Mouse (Mus musculus) T-helper 2 cell (primary cell): ENCODE measurements around the gene Prdx1.
"Not testable (repeated sequence)": the region's sequence is repeated elsewhere in the genome, so short reads cannot be mapped to it uniquely, and the experiment has no call there.

Experiments used
- in situ Hi-C: fragments of 300-600 bp; cut with MboI, MseI; formaldehyde crosslinking; loops from one replicate; pipeline ENCODE4 v1.15.1; 2025; ENCODE audit warnings: high pct_unique_total_duplicates

Prdx1 gene

GRCm38 (mm10) chr4:116677808-116678207 is 7.5 kb upstream of the Prdx1 start:
- in situ Hi-C loops, result no loop called here

- in situ Hi-C loops, result no loop called here
Measured at GRCm38 (mm10) chr4:116679141-116679540, 6.2 kb upstream of the Prdx1 start.

- in situ Hi-C loops, result not testable (repeated sequence)
Measured at GRCm38 (mm10) chr4:116680521-116680920, 4.8 kb upstream of the Prdx1 start.

DNA sequence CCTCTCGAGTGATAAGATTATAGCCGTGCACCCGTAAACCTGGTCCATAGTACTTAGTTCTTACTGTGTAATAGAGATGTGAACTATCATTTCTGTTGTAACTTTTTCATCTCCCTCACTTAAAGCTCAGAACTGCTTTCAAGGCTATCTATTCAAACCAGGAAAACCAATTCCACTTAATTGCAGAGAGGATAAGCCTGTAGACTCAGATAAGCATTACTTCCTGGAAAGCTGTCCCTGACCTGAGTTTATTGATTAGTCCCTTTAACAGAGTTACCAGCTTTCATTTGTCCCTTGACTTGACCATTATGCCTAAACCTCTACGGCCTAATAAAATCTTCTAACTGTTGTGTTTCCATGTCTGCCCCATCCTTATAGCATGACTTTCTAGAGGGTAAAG is 1.4 kb upstream of the Prdx1 start:
- in situ Hi-C loops, result no loop called here

DNA sequence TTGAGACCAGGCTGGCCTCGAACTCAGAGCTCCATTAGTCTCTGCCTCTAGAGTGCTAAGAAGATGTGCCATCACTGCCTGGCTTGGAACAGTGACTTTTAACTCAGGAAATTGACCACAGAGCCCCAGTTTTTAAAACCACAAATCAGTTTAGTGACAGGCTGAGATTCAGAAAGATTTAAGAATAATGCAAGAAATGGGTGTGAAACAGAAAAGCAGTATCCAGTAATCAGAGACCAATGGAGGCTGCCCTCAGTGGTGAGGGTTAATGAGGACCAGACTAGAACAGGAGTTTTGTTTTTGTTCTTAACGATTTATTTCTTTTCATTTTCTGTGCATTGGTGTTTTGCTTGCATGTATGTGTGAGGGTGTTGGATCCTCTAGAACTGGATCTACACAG is 679 bp upstream of the Prdx1 start:
- in situ Hi-C loops, result no loop called here

GRCm38 (mm10) chr4:116687041-116687440 is 1.7 kb downstream of the Prdx1 start:
- in situ Hi-C loops, result no loop called here

GRCm38 (mm10) chr4:116689309-116689876 is 4.0 kb downstream of the Prdx1 start:
- in situ Hi-C loops, result no loop called here

GRCm38 (mm10) chr4:116692146-116692545 is 6.8 kb downstream of the Prdx1 start:
- in situ Hi-C loops, result no loop called here

- in situ Hi-C loops, result no loop called here
Measured at GRCm38 (mm10) chr4:116693785-116694184, 8.4 kb downstream of the Prdx1 start.

DNA sequence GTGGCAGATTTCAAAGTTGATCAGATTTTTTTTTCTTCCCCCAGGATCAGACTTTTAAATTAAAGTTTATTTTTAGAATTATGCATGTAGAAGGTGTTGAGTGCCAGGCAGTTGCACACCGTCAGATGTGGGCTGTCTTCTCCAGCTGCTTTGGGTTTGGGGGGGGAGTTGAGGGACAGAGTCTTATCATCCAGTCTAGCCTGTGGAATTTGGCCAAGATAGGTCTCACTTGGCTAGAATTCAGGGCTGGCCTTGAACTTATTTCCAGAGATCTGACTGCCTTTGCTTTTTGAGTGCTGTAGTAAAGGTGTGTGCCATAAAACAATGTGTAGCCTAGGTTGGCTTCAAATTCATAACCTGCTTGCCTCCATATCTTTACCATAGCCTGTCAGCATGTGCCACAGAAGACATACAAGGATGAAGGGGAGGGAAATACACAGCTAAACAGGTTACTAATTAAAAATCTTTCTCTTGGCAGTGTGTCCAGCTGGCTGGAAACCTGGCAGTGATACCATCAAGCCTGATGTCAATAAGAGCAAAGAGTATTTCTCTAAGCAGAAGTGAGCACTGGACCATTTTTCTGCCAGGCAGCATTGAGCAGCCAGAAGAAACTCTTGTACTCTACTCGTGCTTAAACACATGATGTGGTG is 13.5 kb downstream of the Prdx1 start:
- in situ Hi-C loops, result no loop called here

DNA sequence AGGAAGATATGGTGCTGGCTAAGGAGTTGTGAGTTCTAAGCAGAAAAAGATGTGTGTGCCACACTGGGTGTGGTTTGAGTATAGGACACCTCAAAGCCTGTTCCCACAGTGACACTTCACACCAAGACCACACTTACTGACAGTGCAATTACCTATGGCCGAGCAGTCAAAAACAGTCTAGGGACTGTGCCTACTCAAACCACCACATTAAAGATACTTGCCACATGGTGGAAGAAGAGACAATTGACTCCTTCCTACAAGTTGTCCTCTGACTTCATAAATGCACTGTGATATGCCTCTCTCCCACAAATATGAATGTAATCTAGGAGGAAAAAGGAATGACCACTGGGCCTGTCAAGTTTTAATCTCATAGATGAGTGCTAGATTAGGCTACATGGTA is 15.6 kb downstream of the Prdx1 start:
- in situ Hi-C loops, result no loop called here

DNA sequence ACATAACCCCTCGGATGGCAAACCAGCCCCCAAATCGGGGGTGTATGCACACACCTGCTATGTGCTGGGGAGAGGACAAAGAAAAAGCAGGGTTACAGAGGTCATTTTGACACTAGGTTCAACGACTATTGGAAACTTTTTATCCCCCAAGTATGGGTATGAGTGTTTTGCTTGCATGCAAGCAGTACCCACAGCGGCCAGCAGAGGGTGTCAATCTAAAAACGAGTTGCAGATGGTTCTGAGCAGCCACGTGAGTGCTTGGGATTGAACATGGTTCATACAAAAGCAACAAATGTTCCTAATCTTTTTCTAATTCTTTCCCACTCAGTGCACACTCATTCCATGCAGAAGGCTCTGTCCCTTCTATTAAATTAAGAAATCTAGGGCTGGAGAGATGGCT is 18.5 kb downstream of the Prdx1 start:
- in situ Hi-C loops, result no loop called here

DNA sequence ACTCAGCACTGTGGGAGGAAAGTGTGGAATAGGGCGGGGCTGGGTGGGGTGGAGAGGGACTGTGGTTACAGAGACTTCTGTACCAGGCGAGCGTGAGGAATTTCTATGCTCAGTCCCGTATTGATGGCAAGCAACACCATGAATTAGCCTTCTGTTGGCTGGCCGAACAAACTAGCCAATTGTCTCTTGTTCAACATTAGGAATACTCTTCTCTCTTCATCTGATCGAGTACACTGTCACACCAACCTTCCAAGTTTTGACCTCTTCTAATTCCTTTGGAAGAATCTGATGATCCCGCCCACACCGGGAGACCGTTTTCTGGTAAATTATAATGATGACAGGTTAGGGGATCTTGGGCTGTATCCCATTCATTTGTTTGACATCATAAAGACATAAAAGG is 22.3 kb downstream of the Prdx1 start:
- in situ Hi-C loops, result no loop called here

GRCm38 (mm10) chr4:116708201-116708764 is 22.9 kb downstream of the Prdx1 start, which contains the start of the genes Mmachc and Ccdc163:
Gene Mmachc, minus strand, starts transcription at chr4:116708406.
Gene Ccdc163, plus strand, starts transcription at chr4:116708509.
- in situ Hi-C loops, result no loop called here

- in situ Hi-C loops, result no loop called here
Measured at GRCm38 (mm10) chr4:116708791-116709390, 23.5 kb downstream of the Prdx1 start.

GRCm38 (mm10) chr4:116710154-116710553 is 24.8 kb downstream of the Prdx1 start:
- in situ Hi-C loops, result no loop called here

GRCm38 (mm10) chr4:116712536-116712935 is 27.2 kb downstream of the Prdx1 start:
- in situ Hi-C loops, result no loop called here

DNA sequence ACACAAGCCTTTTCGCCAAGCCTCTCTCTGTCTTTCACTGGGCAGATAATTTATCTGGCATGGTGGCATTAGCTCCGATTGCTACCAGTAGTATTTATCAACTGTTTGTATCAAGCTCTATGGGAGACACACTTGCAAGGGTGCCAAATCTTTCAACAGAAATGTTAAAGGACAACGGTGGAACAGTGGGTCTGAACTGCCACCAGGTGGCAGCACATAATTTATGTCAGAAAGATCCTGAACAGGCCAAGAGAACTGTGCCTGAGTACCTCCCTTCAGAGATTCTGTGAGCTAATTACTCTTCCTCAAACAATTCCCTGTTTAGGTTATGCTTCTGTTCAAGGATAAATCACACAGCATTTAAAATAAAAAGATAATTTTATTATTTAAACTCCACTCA is 34.1 kb downstream of the Prdx1 start:
- in situ Hi-C loops, result loop anchor here (5.0 kb wide), 1 partner anchor 68 kb away; no protein-coding TSS in a partner anchor

GRCm38 (mm10) chr4:116720343-116721097 is 35.2 kb downstream of the Prdx1 start, which contains the start of gene Tesk2:
Gene Tesk2, plus strand, starts transcription at chr4:116720948.
- in situ Hi-C loops, result no loop called here

GRCm38 (mm10) chr4:116721098-116721628 is 35.8 kb downstream of the Prdx1 start:
- in situ Hi-C loops, result no loop called here

DNA sequence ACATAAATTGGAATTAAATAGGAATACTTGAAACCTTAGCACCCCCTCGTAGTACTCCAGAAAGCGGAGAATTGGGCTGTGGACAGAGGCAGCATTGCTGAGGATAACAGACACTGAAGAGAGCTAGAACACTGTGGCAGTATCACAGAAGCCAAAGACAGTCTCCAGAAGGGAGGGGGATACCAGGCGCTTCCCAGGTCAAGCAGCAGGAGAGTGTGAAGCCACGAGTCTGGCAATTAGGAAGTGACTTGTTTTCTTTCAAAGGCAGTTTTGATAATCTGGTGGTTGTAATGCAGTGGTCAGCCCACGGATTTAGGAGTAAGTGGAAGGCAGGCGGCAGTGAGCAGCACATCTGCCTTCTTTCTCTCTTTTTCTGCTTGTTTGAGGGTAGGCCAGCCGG is 36.9 kb downstream of the Prdx1 start:
- in situ Hi-C loops, result no loop called here

- in situ Hi-C loops, result no loop called here
Measured at GRCm38 (mm10) chr4:116725444-116725843, 40.1 kb downstream of the Prdx1 start.
